Mouse (Mus musculus) megakaryocyte, embryonic 14.5 days (primary cell): ENCODE measurements at regions not wholly inside any gene's neighbourhood (a gene's known extent, or its start where the extent isn't known, plus 50 kb on each side); places are given as distances from the start of the nearest gene placed in this dataset.

ENCODE experiments used
- FLI1 ChIP-seq: IDR thresholded peaks from 2 replicates; pipeline ENCODE4 v1.6.1; 2012; ENCODE audit warnings: low read length, inconsistent platforms, mixed read lengths
- GATA1 ChIP-seq: IDR thresholded peaks from 3 replicates; pipeline ENCODE4 v1.6.1; 2012; ENCODE audit warnings: mixed read lengths, low read length, inconsistent platforms, borderline replicate concordance

- TF ChIP-seq GATA1 = no peak
- no peak for TF ChIP-seq FLI1
These were observed 440.4 kb downstream of the Rnf144b start for GRCm38 (mm10) chr13:47562836-47563235.
